Mouse (Mus musculus) liver, postnatal 0 days (tissue): ENCODE data around the gene Dock10.

ENCODE experiments used
- CTCF ChIP-seq: sonication (generic); IDR thresholded peaks from 2 replicates; pipeline ENCODE4 v1.5.1; 2016; ENCODE audit warnings: antibody characterized with exemption, low read depth
- EP300 ChIP-seq: IDR thresholded peaks from 2 replicates; pipeline ENCODE4 v1.6.1; 2016; ENCODE audit warnings: antibody characterized with exemption, low read depth, mild to moderate bottlenecking

DNA sequence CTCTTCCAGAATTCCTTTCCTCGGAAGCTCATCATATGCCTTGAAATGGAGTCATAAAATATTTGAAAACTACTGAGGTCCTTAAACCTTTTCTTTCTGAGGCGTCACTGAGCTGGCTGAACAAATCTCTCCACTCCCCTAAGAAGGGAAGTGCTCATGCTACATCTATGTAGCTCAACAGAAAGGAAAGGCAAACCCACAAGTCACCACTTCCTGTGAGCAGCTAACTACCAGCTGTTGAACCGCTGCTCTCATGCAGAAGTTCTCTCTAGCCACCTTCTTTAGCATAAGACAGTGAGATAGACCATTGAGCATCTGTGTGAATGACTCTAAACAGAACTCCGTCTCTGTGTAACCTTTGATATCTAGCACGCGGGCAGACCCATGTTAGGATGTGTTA, 93.2 kb downstream of the Dock10 start:
- TF ChIP-seq CTCF (no peak), EP300 (no peak)
